Comparison of ENCODE assay signal across 13 mouse cellular contexts in the genomic region with DNA sequence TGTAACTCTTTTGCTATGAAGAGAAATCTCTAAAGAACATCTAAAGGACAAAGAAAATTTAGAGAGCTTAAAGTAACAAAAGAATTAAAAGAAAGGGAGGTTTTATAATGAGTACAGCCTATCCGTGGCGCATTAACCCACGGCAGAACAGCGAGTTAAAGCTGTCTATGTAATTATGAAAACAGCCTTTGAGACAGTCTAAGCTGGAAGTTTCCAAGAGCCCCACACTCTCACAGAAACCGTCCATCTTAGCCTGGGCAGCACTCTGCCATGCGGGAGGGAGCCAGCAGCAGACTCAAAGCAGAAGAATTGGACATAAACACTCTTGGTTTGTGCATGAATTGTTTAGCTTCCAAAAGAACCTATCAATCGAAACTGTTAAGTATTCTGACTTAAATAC.
DNase-seq lines count a peak whose midpoint lies in the region; ATAC-seq and TF ChIP-seq lines count a peak whose summit lies in the region.
"Had no signal": no experiment of that assay in that cellular context is flagged by ENCODE, and none has a peak within 500 bp of the region (broad histone marks: within the 10 kb centered on the region; RNA-seq: fewer than 3 reads in every experiment).

No protein-coding gene starts in this region.

- no peak for ATAC-seq in heart, embryonic 16.5 days (replicated peaks; ENCODE audit: extremely low read depth, insufficient read depth, low FRiP score)
- no peak for ATAC-seq in lung, embryonic 16.5 days (ENCODE audit: low read depth)
- no peak for ATAC-seq in megakaryocyte, adult 5-6 weeks (ENCODE audit: poor library complexity, severe bottlenecking)

- H3K36me3 ChIP-seq in heart, embryonic 16.5 days (ENCODE audit: control insufficient read depth, insufficient read depth) = no peaks in the 10 kb centered on the region
- no peaks in the 10 kb centered on the region for H3K36me3 ChIP-seq in lung, embryonic 16.5 days (ENCODE audit: control insufficient read depth, insufficient read depth, low read length)
- no peaks in the 10 kb centered on the region for H3K36me3 ChIP-seq in small intestine, adult 2 months (ENCODE audit: control insufficient read depth, insufficient read depth, low read length)
- H3K36me3 ChIP-seq: limb, embryonic 13.5 days had no signal

- H3K9ac ChIP-seq in heart, embryonic 16.5 days (ENCODE audit: low read length) = no peak overlapping the region
- H3K9ac ChIP-seq in lung, embryonic 16.5 days (ENCODE audit: low read length) = no peak overlapping the region
- H3K9ac ChIP-seq: limb, embryonic 13.5 days had no signal

- 0 out of 2 replicates have a peak overlapping the region, but pooled peaks have one; percentile 25 for H3K27ac ChIP-seq in heart, embryonic 16.5 days (ENCODE audit: low read length)
- H3K27ac ChIP-seq in lung, embryonic 16.5 days (ENCODE audit: low read length) = peak overlapping the region; percentile 77
- H3K27ac ChIP-seq in embryonic fibroblast, embryonic 13.5 days (ENCODE audit: insufficient read depth, low read length) = peak overlapping the region; percentile 96
- 0 out of 2 replicates have a peak overlapping the region, but pooled peaks have one; percentile 8 for H3K27ac ChIP-seq in small intestine, adult 2 months (ENCODE audit: insufficient read depth, low read depth, low read length)
- H3K27ac ChIP-seq: limb, embryonic 13.5 days; macrophage had no signal

- WGBS in heart, embryonic 16.5 days = 75% methylated on average over 7 of the region's 7 CpGs
- 60% methylated on average over 7 of the region's 7 CpGs for WGBS in lung, embryonic 16.5 days
- WGBS in small intestine, adult 2 months = 75% methylated on average over 7 of the region's 7 CpGs

- H3K27me3 ChIP-seq in heart, embryonic 16.5 days (ENCODE audit: control insufficient read depth, insufficient read depth, low read length) = no peaks in the 10 kb centered on the region; the same call in 1 of the 2 replicates
- H3K27me3 ChIP-seq in lung, embryonic 16.5 days (ENCODE audit: control insufficient read depth, insufficient read depth, low read depth, low read length) = no peaks in the 10 kb centered on the region
- H3K27me3 ChIP-seq in small intestine, adult 2 months (ENCODE audit: control insufficient read depth, insufficient read depth, low read length) = no peaks in the 10 kb centered on the region
- H3K27me3 ChIP-seq: CH12.LX; limb, embryonic 13.5 days had no signal

- TF ChIP-seq CTCF in embryonic fibroblast, embryonic 13.5 days (IDR thresholded peaks at IDR 0.05; ENCODE audit: borderline replicate concordance, insufficient read depth, low read length) = no peak
- TF ChIP-seq CTCF in small intestine, adult 2 months (IDR thresholded peaks at IDR 0.05; ENCODE audit: extremely low read depth, insufficient read length, insufficient replicate concordance, low read depth, low read length) = no peak

- TF ChIP-seq POLR2A in embryonic fibroblast, embryonic 13.5 days (IDR thresholded peaks at IDR 0.05; ENCODE audit: low read depth, low read length) = no peak
- no peak for TF ChIP-seq POLR2A in small intestine, adult 2 months (IDR thresholded peaks at IDR 0.05; ENCODE audit: low read depth, low read length)

- no peaks in the 10 kb centered on the region for H3K9me3 ChIP-seq in heart, embryonic 16.5 days (replicated peaks; ENCODE audit: control insufficient read depth, low read length)
- no peaks in the 10 kb centered on the region for H3K9me3 ChIP-seq in lung, embryonic 16.5 days (ENCODE audit: control insufficient read depth, low read length)
- H3K9me3 ChIP-seq: limb, embryonic 13.5 days had no signal

- DNase-seq in heart, adult 18-20 months = no peak
- DNase-seq in lung, adult 18-20 months = no peak
- no peak for DNase-seq in left cerebral cortex, postnatal 10 days (ENCODE audit: extremely low spot score in 1 of 2, low spot score in 2 of 2)
- DNase-seq: spleen, adult 18-20 months; thymus, adult 2 months had no signal

- H3K4me2 ChIP-seq in heart, embryonic 16.5 days (ENCODE audit: low read depth, low read length) = no peak overlapping the region
- H3K4me2 ChIP-seq in lung, embryonic 16.5 days (ENCODE audit: low read depth, low read length) = no peak overlapping the region
- H3K4me2 ChIP-seq: limb, embryonic 13.5 days had no signal

- no peak overlapping the region for H3K4me3 ChIP-seq in heart, embryonic 16.5 days (ENCODE audit: low read length)
- H3K4me3 ChIP-seq in lung, embryonic 16.5 days (ENCODE audit: low read length) = no peak overlapping the region
- H3K4me3 ChIP-seq in embryonic fibroblast, embryonic 13.5 days (ENCODE audit: insufficient read depth, low read length) = no peak overlapping the region
- H3K4me3 ChIP-seq in small intestine, adult 2 months (ENCODE audit: low read depth, low read length) = no peak overlapping the region
- H3K4me3 ChIP-seq: limb, embryonic 13.5 days had no signal

- intact Hi-C loops in left cerebral cortex, postnatal 10 days (cut with DNase I) = no loop called here

- H3K4me1 ChIP-seq in heart, embryonic 16.5 days (ENCODE audit: control insufficient read depth, insufficient read depth, low read length) = peaks cover 5% of the 10 kb centered on the region
- peaks cover 16% of the 10 kb centered on the region for H3K4me1 ChIP-seq in lung, embryonic 16.5 days (replicated peaks; ENCODE audit: control insufficient read depth, insufficient read depth, low read length)
- peaks cover 34% of the 10 kb centered on the region for H3K4me1 ChIP-seq in embryonic fibroblast, embryonic 13.5 days (ENCODE audit: control insufficient read depth, insufficient read depth, low read length)
- H3K4me1 ChIP-seq in small intestine, adult 2 months (ENCODE audit: control insufficient read depth, insufficient read depth, insufficient read length, low read length) = no peaks in the 10 kb centered on the region; the same call in 1 of the 2 replicates

Comparison
In these comparisons a context has a peak if more than half of its experiments do, and no peak if none do; other contexts are left out.
1. H3K27ac ChIP-seq: peak in every context shown above with its lines; median percentile 96 in embryonic fibroblast, embryonic 13.5 days; 77 in lung, embryonic 16.5 days; 25 in heart, embryonic 16.5 days; 8 in small intestine, adult 2 months.